Mouse (Mus musculus): ENCODE results near the gene Cds1. TPM values are rescaled to one million over a fixed set of nuclear protein-coding genes. Genes with fewer than 3 reads are reported as not detected.

Cds1 gene
- total RNA-seq (2014; fragmentation: Nextera tagmentation) (not detected in 2 replicates), total RNA-seq (2017) (0.23 TPM in 1 of 2 replicates, not detected in the other)

DNA sequence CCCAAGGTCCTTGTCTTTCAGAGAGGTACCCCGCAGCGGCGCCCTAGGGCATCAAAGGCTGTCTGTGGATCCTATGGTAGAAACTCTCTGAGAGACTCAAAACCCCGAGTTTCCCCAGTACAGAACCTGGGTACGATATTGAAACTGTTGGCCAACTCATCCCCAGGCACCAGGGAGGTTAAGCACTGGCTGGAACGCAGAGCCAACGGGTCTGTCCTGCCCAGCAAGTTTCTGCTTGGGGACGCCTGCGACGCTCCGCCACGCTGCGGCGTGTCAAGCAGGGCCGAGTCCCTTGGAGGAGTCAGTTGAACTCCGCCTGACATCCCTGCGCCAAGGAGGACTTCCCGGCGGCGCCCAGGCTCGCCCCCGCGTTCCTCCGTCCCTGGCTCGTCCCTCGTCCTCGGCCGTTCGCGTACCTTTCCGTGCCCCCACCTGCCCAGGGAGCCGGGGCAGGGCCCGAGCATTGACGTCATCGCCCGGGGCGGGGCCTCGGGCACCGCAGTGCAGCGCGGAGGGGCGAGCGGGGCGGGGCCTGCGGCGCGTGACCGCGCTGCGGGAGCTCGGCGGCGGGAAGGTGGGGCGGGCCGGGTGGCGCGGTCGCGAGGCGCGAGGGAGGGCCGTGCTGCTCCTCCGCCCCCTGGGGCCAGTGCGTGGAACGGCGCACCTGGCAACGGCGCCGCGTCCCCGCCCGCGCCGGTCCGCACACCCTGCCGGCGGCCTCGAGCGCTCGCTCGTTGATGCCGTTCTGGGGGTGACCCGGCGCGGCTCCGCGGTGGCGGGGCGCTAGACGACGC is at the start of gene Cds1:
Gene Cds1 (plus strand): TSS at position 577 of the 794 bp plus-strand sequence.
- peak; percentile 59 for ATAC-seq (replicated peaks; ENCODE audit: low FRiP score, low TSS enrichment, poor library complexity, severe bottlenecking)

DNA sequence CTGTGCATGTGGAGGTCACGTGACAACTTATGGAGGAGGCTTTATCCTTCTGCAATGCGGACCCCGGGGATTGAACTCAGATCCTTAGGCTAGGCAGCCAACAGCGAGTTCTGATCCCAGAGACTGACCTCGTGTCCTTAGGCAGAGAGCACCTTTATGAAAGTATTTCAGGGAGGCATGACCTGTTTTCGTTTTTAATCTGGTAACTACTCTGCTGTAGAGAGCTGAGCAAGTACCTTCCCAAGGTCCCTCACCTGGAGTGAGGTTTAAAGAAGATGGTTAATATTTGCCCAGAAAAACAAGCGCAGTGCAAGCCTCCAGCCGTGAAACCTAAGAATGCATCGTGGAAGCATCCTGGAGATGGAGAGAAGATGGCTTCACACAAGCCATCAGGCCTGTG is 40.7 kb upstream of the Cds1 start:
- no peak for ATAC-seq (replicated peaks; ENCODE audit: low FRiP score, low TSS enrichment, poor library complexity, severe bottlenecking)

GRCm38 (mm10) chr5:101724756-101725155 is 40.2 kb upstream of the Cds1 start:
- ATAC-seq (replicated peaks; ENCODE audit: low FRiP score, low TSS enrichment, poor library complexity, severe bottlenecking): no peak

GRCm38 (mm10) chr5:101725703-101726102 is 39.2 kb upstream of the Cds1 start:
- no peak for ATAC-seq (replicated peaks; ENCODE audit: low FRiP score, low TSS enrichment, poor library complexity, severe bottlenecking)

- no peak for ATAC-seq (replicated peaks; ENCODE audit: low FRiP score, low TSS enrichment, poor library complexity, severe bottlenecking)
Observed at GRCm38 (mm10) chr5:101726371-101726770, 38.6 kb upstream of the Cds1 start.

DNA sequence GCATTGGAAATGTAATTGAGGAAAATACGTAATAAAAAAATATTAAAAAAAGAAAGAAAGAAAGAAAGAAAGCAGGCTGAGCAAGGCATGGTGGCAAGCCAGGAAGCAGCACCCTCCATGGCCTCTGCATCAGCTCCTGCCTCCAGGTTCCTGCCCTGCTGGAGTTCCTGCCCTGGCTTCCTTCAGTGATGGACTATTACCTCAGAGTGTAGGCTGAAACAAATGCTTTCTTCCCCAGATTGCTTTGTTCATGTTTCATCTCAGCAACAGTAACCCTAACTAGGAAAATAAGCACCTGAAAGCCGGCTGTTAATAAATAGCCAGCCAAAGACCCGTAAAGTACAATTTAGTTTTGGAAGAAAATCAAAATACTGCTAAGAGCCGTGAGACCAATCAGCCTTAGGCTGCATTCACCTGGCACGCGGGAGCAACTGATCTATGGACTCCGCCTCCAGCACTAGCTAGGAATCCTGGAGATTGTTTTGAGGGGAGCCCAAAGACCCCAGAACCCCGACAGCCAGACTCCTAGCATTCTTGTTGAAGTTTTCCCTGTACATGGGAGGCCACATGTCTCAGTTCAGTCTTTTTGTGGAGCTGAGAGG is 36.5 kb upstream of the Cds1 start:
- no peak for ATAC-seq (replicated peaks; ENCODE audit: low FRiP score, low TSS enrichment, poor library complexity, severe bottlenecking)

DNA sequence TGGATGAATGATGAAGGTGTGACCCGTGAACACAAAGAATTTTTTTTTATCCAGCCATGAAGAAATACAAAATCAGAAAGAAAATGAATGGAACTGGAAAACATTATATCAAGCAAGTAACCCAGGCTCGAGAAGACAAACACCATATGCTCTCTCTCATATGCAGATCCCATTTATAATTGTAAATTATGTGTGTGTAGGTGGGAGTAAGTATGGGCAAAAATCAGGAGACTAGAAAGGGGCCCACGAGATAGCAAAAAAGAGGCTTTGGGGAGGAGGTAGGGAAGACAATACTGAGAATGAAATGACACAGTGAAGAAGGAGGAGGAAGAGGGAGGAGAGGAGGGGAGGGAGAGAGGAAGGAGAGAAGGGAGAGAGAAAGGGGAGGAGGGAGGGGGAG is 27.6 kb upstream of the Cds1 start:
- no peak for ATAC-seq (replicated peaks; ENCODE audit: low FRiP score, low TSS enrichment, poor library complexity, severe bottlenecking)

- no peak for ATAC-seq (replicated peaks; ENCODE audit: low FRiP score, low TSS enrichment, poor library complexity, severe bottlenecking)
Observed at GRCm38 (mm10) chr5:101740471-101741223, 24.3 kb upstream of the Cds1 start.

DNA sequence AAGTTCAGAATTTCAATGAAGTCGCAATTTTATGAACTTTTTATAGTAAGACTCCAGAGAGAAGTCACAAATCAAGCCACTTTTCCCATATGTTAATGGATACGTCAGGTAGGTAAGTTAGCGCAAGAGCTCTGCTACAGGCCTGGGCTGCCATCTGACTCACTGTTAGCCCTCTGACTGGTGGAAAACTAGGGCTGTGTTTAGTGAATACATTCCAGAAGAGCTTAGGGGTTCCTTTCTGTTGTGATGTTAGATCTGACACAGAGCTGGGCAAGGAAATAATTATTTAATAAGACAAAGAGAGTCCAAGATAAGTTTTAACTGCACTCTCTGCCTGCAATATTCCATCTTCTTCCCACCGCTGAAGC is 23.7 kb upstream of the Cds1 start:
- no peak for ATAC-seq (replicated peaks; ENCODE audit: low FRiP score, low TSS enrichment, poor library complexity, severe bottlenecking)

DNA sequence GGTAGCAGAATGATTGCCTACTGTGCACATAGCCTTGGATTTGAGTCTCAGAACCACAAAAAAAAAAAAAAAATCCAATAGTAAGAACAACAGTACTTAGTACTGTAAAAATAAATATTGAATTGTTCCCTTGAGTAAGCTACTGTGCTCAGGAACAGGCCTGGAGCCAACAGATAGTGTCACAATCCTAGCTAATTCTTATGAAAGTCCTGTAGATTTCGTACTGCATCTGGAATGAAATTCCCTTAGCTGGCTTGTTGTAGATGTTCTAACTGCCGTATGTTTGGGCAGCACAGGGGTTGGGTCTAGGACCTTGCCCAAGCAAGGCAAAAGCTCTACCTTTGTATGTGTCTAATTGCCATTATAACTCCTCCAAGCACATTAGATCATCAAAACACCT is 22.9 kb upstream of the Cds1 start:
- no peak for ATAC-seq (replicated peaks; ENCODE audit: low FRiP score, low TSS enrichment, poor library complexity, severe bottlenecking)

GRCm38 (mm10) chr5:101742425-101742824 is 22.5 kb upstream of the Cds1 start:
- no peak for ATAC-seq (replicated peaks; ENCODE audit: low FRiP score, low TSS enrichment, poor library complexity, severe bottlenecking)

GRCm38 (mm10) chr5:101744886-101745285 is 20.0 kb upstream of the Cds1 start:
- ATAC-seq (replicated peaks; ENCODE audit: low FRiP score, low TSS enrichment, poor library complexity, severe bottlenecking): no peak

GRCm38 (mm10) chr5:101753680-101754079 is 11.2 kb upstream of the Cds1 start:
- no peak for ATAC-seq (replicated peaks; ENCODE audit: low FRiP score, low TSS enrichment, poor library complexity, severe bottlenecking)

DNA sequence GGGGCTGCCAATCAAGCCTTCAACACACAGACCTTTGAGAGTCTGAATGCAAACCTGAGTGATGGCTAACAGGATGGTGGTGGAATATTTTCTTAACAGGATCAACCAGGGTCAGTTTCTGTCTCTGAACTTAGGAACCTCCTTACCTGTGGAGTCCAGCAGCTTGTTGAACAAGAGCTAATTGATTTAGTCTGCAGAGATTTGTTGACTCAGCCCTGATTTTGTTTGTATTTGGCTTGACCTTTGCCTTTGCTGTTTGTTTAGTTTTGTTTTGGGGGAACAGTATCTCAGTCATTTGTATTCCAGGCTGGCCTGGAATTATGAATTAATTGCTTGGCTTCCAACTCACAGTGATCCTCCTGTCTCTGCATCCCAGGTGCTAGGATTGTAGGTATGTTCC is 7.3 kb upstream of the Cds1 start:
- no peak for ATAC-seq (replicated peaks; ENCODE audit: low FRiP score, low TSS enrichment, poor library complexity, severe bottlenecking)

DNA sequence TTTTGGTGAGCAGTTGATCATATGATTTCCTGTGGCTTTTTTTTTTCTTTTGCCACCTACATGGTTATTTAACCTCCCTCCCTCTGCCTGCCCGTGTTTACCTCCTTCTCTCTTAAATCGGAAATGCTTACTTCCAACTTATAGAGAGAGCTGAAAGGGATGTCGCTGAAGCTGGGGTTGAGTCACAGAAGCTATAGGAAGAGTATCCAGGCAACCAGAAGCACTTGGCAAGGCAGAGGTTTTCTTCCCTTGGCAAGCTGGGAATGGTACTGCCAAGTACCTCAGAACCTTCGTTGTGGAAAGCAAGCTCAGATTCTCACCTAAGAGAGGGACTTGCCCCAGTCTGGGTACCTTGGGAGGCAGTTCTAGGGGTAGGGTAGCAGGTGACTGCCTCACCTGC is 3.2 kb upstream of the Cds1 start:
- ATAC-seq (replicated peaks; ENCODE audit: low FRiP score, low TSS enrichment, poor library complexity, severe bottlenecking): no peak

DNA sequence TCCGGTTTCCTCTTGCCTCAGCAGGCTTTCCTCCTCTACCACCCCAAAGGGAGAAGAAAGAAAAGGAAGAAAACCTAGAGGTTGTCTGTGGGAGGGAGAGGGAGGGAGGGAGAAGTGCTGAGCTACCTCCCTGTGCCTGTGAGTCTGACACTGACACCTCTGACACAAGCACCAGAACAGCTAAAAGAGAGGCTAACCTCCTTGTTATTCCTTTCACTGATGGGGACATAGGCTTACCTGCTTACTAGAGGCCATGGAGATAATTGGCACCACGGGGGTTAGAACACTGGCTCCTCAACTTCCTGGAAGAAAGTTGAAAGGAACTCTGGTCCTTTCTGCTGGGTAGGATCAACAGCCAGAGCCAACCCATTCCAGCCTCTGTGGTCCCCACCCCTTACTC is 1.4 kb upstream of the Cds1 start:
- no peak for ATAC-seq (replicated peaks; ENCODE audit: low FRiP score, low TSS enrichment, poor library complexity, severe bottlenecking)

DNA sequence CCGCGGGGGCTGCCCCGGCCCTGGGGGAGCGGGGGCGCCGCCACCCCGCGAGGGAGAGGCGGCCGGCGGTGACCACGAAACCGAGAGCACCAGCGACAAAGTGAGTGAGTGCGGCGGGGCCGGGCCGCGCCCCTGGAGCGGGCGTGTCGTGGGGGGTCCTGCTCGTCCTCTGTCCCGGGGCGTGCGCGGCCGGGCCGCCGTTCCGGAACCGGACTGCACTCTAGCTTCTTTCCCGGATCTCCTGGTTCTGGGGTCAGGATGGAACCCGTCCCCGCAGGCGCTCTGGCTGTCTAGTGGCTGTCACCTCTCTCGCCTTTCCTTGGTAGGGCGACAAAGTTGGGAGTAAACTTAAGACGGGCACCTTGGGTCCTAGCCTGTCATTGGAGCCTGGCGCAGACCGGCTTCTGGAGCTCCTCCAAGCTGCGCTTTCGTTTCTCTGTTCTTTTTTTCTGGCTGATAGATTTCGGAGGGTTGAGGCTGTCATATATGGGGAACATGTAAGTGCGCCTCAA is 516 bp downstream of the Cds1 start:
- no peak for ATAC-seq (replicated peaks; ENCODE audit: low FRiP score, low TSS enrichment, poor library complexity, severe bottlenecking)

DNA sequence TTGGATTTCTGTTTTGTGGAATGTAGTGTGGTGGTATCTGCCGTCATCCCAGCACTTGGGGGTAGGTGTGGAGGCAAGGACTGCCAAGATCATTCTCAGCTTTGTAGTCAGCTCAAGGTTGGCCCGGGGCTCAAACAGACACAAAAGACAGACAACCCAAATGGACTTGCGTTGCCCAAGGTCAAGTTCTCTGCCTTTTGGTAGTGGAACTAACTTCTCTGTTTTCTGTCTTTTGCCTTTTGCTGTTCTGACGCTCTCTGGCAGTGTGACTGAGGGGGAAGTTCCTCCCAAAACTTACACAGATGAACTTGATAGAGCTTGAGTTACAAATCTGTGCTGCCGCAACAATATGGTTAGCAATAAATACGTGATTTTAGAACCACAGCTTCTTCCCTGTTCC is 1.3 kb downstream of the Cds1 start:
- ATAC-seq (replicated peaks; ENCODE audit: low FRiP score, low TSS enrichment, poor library complexity, severe bottlenecking): no peak

GRCm38 (mm10) chr5:101767086-101767485 is 2.2 kb downstream of the Cds1 start:
- no peak for ATAC-seq (replicated peaks; ENCODE audit: low FRiP score, low TSS enrichment, poor library complexity, severe bottlenecking)

DNA sequence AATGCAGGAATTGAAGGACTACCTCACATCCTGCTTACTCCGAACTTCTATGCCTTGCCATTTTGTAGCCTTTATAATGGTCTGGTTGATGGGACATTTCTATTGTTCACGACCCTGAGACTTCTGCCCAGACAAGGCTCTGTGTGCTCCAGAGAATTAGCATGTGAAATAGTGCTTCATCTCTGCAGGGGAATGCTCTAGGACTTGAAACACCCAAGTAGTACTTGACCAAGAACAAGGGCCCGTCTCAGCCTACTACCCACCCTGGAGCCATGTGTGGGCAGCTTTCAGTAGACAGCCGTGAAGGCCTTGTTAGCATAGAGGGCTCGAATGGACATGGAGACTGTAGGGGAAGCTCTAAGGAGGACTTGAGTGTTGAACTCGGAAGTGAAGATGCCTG is 2.6 kb downstream of the Cds1 start:
- ATAC-seq (replicated peaks; ENCODE audit: low FRiP score, low TSS enrichment, poor library complexity, severe bottlenecking): no peak
